Mouse (Mus musculus) monocyte, adult 5-6 weeks (primary cell): Measurements from ENCODE around the gene Glrx3. TPM values are rescaled to one million over a fixed set of nuclear protein-coding genes. Genes with fewer than 3 reads are reported as not detected.
A peak's percentile ranks its signal among the peaks of the same experiment; 100 is the strongest.

ENCODE experiments used
- ATAC-seq: fragments of 153-309, 156-312 bp; replicated peaks from 2 replicates; pipeline ENCODE4 v1.8.0; 2017; ENCODE audit warnings: mild to moderate bottlenecking; ENCODE audit not compliant: low TSS enrichment, insufficient number of reproducible peaks, severe bottlenecking, poor library complexity, low FRiP score
- total RNA-seq: library from RNA; stranded (forward); fragments of 200-1000, 200-491, 200-594 nt; gene quantifications from 3 replicates; pipeline ENCODE4 v1.2.3, GENCODE M21; 2017

The Glrx3 gene
- total RNA-seq, 1 experiment from 2014 or later: 87.3 TPM

- no peak for ATAC-seq
Observed at GRCm38 (mm10) chr7:137468174-137468573, 30.8 kb downstream of the Glrx3 start.

- ATAC-seq: no peak
Observed at GRCm38 (mm10) chr7:137471431-137472120, 34.2 kb downstream of the Glrx3 start.

DNA sequence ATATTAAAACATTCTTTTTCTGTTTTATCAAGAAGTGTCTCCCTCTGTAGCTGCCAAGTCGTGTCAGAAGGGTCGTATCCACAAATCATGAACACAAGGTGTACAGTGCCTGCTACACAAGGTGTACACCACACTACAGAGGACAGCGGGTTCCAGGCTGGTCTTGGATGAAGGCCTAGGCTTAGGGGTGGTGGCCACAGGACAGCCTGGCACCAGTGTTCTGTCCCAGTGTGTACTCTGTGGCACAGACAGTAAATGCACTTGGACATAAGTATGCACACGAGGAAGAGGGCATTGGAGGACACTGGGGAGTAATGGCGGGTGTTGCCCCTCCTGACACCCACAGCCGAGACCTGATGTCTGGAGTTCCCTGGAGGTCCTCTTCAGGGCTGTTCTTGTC lies 34.7 kb downstream of the Glrx3 start:
- no peak for ATAC-seq

DNA sequence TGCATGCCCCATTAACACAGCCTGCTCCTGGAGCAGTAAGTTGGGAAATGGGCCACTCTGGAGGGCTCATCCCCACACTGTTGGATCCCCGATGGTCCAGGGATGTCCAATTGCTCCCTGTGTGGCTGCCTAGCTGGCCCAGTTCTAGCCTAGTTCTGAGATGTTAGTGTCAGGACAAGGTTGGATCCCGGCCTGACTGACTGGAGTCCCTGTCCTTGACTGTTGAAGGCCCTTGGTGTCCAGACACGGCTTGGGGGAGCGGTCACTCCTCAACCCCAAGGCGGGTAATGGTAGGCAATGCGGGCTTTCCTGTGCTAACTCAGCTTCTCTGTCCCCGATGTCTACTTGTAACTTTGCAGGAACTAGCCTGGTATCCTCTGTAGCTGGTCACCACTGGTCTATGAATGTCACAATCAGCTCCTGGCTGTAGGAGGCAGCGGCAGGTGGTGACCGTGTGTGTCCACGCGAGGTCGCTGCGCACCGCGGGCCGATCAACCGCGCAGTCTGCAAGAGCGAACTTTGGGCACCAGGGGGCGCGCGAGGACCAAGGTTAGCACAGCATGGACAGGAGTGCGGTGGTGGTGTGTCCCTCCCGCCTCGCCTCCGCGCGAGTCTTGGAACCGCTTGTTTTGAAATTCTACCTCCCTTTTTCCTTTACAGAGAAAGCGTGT lies 40.7 kb downstream of the Glrx3 start:
- ATAC-seq: peak; percentile 93

DNA sequence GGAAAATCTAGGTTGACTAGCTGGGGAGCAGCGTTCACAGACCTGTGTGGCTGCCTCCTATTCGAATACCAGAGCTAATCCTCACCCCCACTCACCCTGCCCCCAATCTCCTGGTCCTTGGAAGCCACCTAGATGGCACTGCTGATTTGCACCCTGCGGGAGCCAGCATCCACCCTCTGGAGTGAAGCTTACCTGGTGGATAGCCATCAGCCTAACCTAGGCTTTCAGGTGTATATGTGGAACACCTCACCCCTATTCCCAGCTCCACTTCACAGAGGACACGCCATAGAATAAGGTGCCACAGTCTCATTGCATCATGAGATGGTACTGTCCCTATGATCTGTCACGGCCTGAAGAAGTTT lies 41.2 kb downstream of the Glrx3 start:
- no peak for ATAC-seq

DNA sequence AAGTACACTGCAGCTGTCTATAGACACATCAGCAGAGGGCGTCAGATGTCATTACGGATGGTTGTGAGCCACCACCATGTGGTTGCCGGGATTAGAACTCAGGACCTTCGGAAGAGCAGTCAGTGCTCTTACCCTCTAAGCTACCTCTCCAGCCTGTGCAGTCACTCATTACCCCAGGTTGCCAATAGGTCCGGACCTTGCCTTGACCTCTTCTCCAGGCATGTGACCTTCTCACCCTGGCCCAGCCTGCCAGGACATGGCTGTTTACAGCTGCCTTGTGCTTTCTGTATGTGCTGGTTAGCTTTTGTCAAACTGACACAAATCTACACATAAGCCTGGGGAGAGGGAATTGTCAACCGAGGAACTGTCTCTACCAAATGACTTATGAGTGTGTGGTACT lies 43.4 kb downstream of the Glrx3 start:
- no peak for ATAC-seq

DNA sequence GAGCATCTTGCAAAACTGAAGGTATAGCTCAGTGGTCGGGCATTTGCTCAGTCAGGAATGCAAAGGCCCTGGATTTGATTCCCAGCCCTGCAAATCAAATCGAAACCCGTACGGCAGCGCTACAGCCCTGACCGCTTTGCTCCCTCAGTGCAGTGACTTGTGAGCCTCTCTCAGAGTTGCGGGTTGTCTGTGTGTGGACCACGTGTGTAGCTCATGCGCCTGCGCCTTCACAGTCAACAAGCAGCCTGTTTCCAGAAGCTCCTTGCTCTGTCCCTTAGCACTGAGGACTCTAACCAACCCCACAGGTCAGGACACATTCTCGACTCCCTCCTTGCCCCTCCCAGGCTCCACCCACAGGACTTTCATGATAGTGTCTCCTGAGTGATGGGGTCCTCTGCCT lies 46.6 kb downstream of the Glrx3 start:
- no peak for ATAC-seq

DNA sequence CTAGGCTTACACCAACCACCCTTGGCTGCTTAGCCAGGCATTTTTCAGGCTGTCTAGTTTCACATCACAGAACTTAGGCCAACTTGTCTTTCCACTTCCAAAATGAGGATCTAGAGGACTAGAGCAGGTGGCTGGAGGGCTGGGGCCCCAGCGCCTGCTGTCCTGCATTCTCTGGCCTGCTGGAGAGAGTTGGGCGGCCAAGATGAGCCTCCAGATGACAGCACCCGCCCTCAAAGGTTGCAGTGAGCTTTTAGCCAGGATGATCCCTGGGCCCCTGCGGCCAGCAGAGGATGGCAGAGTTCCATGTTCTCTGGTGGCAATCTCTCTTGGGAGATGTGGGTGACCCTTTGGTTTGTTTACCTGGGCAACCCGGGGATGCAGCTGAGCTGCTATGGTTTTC lies 51.0 kb downstream of the Glrx3 start:
- ATAC-seq: no peak

DNA sequence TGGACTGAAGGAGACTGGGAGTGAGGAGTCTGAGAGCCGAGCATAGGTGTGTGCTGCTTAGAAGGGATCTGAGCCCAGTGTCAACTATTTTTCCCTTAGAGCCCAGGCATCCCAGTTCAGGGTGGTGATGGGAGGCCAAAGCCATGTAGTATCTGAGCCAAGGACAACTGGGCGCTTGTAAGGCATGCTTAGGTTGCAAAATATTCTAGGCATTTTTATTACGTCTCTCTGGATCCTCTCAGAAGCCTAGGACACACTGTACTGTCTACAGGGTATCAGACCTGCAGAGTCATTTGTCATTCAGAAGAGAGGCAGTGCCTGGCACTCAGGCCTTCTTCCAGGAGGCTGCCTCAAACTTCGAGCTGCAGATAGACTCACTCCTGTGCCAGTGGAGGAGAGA lies 53.3 kb downstream of the Glrx3 start:
- ATAC-seq: no peak

- ATAC-seq: no peak
Observed at GRCm38 (mm10) chr7:137492307-137492973, 55.0 kb downstream of the Glrx3 start.

GRCm38 (mm10) chr7:137498736-137499135 lies 61.3 kb downstream of the Glrx3 start:
- ATAC-seq: no peak

DNA sequence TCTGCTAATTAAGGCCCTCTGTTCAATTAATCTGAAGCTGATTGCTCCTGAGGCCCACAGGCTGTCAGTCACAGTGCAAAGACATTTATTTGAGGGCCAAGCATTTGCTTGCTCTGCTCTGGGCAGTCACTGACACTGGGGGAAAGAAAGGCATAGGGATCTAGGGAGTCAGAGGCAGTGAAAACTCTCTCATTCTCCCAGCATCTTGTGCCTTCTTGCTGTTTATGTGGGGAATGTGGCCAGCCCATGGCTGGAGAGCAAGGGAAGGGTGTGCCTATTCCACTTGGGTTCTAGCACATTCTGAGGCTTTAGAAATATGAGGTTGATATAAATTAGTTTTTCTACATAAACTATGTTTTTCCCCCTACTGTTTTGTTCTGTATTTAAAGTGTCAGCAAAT lies 80.2 kb downstream of the Glrx3 start:
- no peak for ATAC-seq

DNA sequence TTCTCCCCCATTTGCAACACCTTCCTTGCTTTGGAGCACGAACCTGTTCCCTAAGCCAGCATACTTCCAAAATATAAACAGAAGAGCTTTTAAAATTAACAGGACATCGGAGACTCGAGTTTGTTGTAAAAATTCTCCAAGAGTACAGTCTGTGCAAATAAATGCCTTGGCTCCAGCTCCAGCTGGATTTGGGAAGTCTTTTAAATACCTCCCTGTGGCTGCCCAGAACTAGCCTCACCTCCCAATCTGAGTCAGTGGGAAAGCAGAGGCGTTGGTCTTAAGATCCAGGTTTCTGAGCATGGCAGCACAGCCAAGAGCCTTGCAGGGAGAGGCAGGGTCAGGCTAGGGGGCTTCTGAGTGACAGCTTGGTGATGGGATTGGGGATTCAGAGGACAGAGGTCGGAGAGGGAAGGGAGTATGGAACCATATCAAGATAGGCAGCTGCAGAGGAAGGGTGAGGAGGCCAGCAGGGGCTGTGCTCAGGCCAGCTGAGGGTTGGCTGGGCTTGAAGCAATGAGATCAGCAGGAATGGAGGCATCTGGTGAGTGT lies 80.7 kb downstream of the Glrx3 start:
- no peak for ATAC-seq

Other genes starting within 250 kb of the Glrx3 start
- gene Ebf3, start 123.2 kb upstream of the Glrx3 start, total RNA-seq: not detected in 3 replicates
- 18.2 to 26.9 TPM (median 23.7 TPM) in 3 replicates for gene 9430038I01Rik, start 26.9 kb upstream of the Glrx3 start, total RNA-seq